Mouse (Mus musculus) stomach, postnatal 0 days (tissue): ENCODE measurements around the gene Actn3. TPM values are rescaled to one million over a fixed set of nuclear protein-coding genes. Genes with fewer than 3 reads are reported as not detected.

Experiments
- ATAC-seq: fragments of 200-750 bp; cut with Nextera tagmentation; 2 replicates; pipeline ENCODE4 v1.8.0; 2017; ENCODE audit not compliant: low FRiP score, low TSS enrichment
- DNase-seq: peaks from one replicate; pipeline ENCODE4 v3.0.0-alpha.2; 2016; ENCODE audit warnings: low spot score
- H3K27ac ChIP-seq: fragments of 300-500 bp; sonication (generic); replicated peaks from 2 replicates; pipeline ENCODE4 v1.5.1; 2014; ENCODE audit warnings: mild to moderate bottlenecking, control low read depth
- H3K27me3 ChIP-seq: fragments of 300-500 bp; sonication (generic); 2 replicates; pipeline ENCODE4 v1.6.1; 2014; ENCODE audit warnings: low read length; ENCODE audit not compliant: control insufficient read depth, insufficient read depth
- H3K36me3 ChIP-seq: fragments of 300-500 bp; sonication (generic); 2 replicates; pipeline ENCODE4 v1.6.1; 2014; ENCODE audit warnings: low read length, mixed read lengths; ENCODE audit not compliant: control insufficient read depth, insufficient read depth
- H3K4me1 ChIP-seq: fragments of 300-500 bp; sonication (generic); replicated peaks from 2 replicates; pipeline ENCODE4 v1.6.1; 2014; ENCODE audit warnings: antibody characterized with exemption; ENCODE audit not compliant: control insufficient read depth, insufficient read depth
- H3K4me2 ChIP-seq: fragments of 300-500 bp; sonication (generic); replicated peaks from 2 replicates; pipeline ENCODE4 v1.6.1; 2014; ENCODE audit warnings: low read depth, mild to moderate bottlenecking, control low read depth, moderate library complexity
- H3K4me3 ChIP-seq: fragments of 300-500 bp; sonication (generic); 2 replicates; pipeline ENCODE4 v1.5.1; 2014; ENCODE audit warnings: low read depth, low read length, control low read depth
- H3K9ac ChIP-seq: fragments of 300-500 bp; sonication (generic); 2 replicates; pipeline ENCODE4 v1.6.1; 2014; ENCODE audit warnings: mild to moderate bottlenecking, low read length, control low read depth, mixed read lengths
- H3K9me3 ChIP-seq: fragments of 300-500 bp; sonication (generic); 2 replicates; pipeline ENCODE4 v1.6.1; 2016; ENCODE audit warnings: low read length; ENCODE audit not compliant: control insufficient read depth
- CTCF ChIP-seq: IDR thresholded peaks from 2 replicates; pipeline ENCODE4 v1.5.1; 2016; ENCODE audit warnings: antibody characterized with exemption, low read depth, mild to moderate bottlenecking, moderate library complexity
- EP300 ChIP-seq: optimal IDR thresholded peaks from 2 replicates; pipeline ENCODE3; 2016; ENCODE audit warnings: antibody characterized with exemption
- WGBS: fragments of 180-500 bp; shearing (Covaris S2); extraction: QIAGEN DNeasy Blood & Tissue Kit; methylation state at CpG from one replicate; pipeline ENCODE4 v1.1.7; 2014; 5-methylcytosine and 5-hydroxymethylcytosine counted together
- polyA plus RNA-seq: library from polyadenylated mRNA; unstranded; fragments of >200 nt; fragmentation: Nextera tagmentation; extraction: Ambion mirVana; gene quantifications from 2 replicates; pipeline ENCODE4 v1.2.1, GENCODE M21; 2015

The Actn3 gene
- polyA plus RNA-seq, result 1.3 and 2.3 TPM in 2 replicates

- TF ChIP-seq EP300, result no peak
- no peak for TF ChIP-seq CTCF
- Histone ChIP-seq H3K9ac (peak within 1 kb of the TSS; percentile 91), H3K27me3 (no peaks in the 10 kb centered on the region), H3K36me3 (no peaks in the 10 kb centered on the region), H3K27ac (peak within 1 kb of the TSS; percentile 81), H3K4me1 (no peaks in the 10 kb centered on the region), H3K4me3 (peak within 1 kb of the TSS; percentile 89), H3K9me3 (no peaks in the 10 kb centered on the region), H3K4me2 (peak within 1 kb of the TSS; percentile 91)
- WGBS, result 4% methylated on average over 17 of the region's 17 CpGs
- DNase-seq (peak; percentile 33), ATAC-seq (peak; percentile 8; the same call in 1 of the 2 replicates)
These were observed at the start of gene Actn3 for GRCm38 (mm10) chr19:4877785-4878184. TSS of gene Actn3 (minus strand) at chr19:4877909.

- Histone ChIP-seq H3K9ac (no peak overlapping the region), H3K4me1 (peaks cover 8% of the 10 kb centered on the region), H3K4me2 (no peak overlapping the region), H3K9me3 (no peaks in the 10 kb centered on the region), H3K36me3 (peaks cover 17% of the 10 kb centered on the region), H3K27me3 (no peaks in the 10 kb centered on the region), H3K4me3 (no peak overlapping the region), H3K27ac (no peak overlapping the region)
- DNase-seq (no peak), ATAC-seq (no peak)
- 95% methylated on average over 11 of the region's 11 CpGs for WGBS
- TF ChIP-seq CTCF (no peak), EP300 (no peak)
These were observed 47.6 kb upstream of the Actn3 start for GRCm38 (mm10) chr19:4925121-4925860.

- WGBS, result 87% methylated on average over 6 of the region's 6 CpGs
- ATAC-seq, result no peak
- H3K36me3 ChIP-seq, result peaks cover 45% of the 10 kb centered on the region
These were observed 41.9 kb upstream of the Actn3 start for GRCm38 (mm10) chr19:4919652-4920051.

GRCm38 (mm10) chr19:4916827-4917226 lies 39.1 kb upstream of the Actn3 start:
- DNase-seq (no peak), ATAC-seq (no peak)
- Histone ChIP-seq H3K27ac (no peak overlapping the region), H3K4me3 (no peak overlapping the region), H3K27me3 (no peaks in the 10 kb centered on the region), H3K9ac (no peak overlapping the region), H3K9me3 (no peaks in the 10 kb centered on the region), H3K4me2 (no peak overlapping the region), H3K4me1 (no peaks in the 10 kb centered on the region), H3K36me3 (peaks cover 50% of the 10 kb centered on the region)
- WGBS, result 66% methylated on average over 10 of the region's 10 CpGs
- TF ChIP-seq EP300 (no peak), CTCF (no peak)

More at GRCm38 (mm10) chr19:4919652-4920051, 41.9 kb upstream of the Actn3 start:
- Histone ChIP-seq H3K4me1 (no peaks in the 10 kb centered on the region), H3K27me3 (no peaks in the 10 kb centered on the region), H3K4me2 (no peak overlapping the region), H3K9ac (no peak overlapping the region), H3K27ac (no peak overlapping the region), H3K4me3 (no peak overlapping the region), H3K9me3 (no peaks in the 10 kb centered on the region)
- no peak for DNase-seq
- TF ChIP-seq CTCF, result no peak
- TF ChIP-seq EP300, result no peak

- ATAC-seq (no peak), DNase-seq (no peak)
- H3K4me2 ChIP-seq, result no peak overlapping the region
- 91% methylated on average over 15 of the region's 15 CpGs for WGBS
- no peak overlapping the region for H3K4me3 ChIP-seq
- H3K27ac ChIP-seq, result no peak overlapping the region
- H3K9me3 ChIP-seq, result no peaks in the 10 kb centered on the region
- TF ChIP-seq CTCF (no peak), EP300 (no peak)
- no peak overlapping the region for H3K9ac ChIP-seq
- H3K27me3 ChIP-seq, result no peaks in the 10 kb centered on the region
- peaks cover 47% of the 10 kb centered on the region for H3K36me3 ChIP-seq
- no peaks in the 10 kb centered on the region for H3K4me1 ChIP-seq
These were observed 38.4 kb upstream of the Actn3 start for GRCm38 (mm10) chr19:4915924-4916603.

- Histone ChIP-seq H3K4me3 (no peak overlapping the region), H3K9me3 (no peaks in the 10 kb centered on the region), H3K4me2 (no peak overlapping the region), H3K9ac (no peak overlapping the region), H3K36me3 (peaks cover 28% of the 10 kb centered on the region), H3K27me3 (no peaks in the 10 kb centered on the region), H3K27ac (no peak overlapping the region), H3K4me1 (0 out of 2 replicates have a peak, but pooled peaks cover 2% of the 10 kb centered on the region)
- no peak for DNase-seq
- ATAC-seq, result no peak
- WGBS, result 92% methylated on average over 7 of the region's 7 CpGs
- TF ChIP-seq CTCF, result no peak
- no peak for TF ChIP-seq EP300
These were observed 31.7 kb upstream of the Actn3 start for GRCm38 (mm10) chr19:4909376-4909775.
